Mouse (Mus musculus) stomach, postnatal 0 days (tissue): ENCODE measurements at regions not wholly inside any gene's neighbourhood (a gene's known extent, or its start where the extent isn't known, plus 50 kb on each side); places are given as distances from the start of the nearest gene placed in this dataset.

Experiments
- CTCF ChIP-seq: IDR thresholded peaks from 2 replicates; pipeline ENCODE4 v1.5.1; 2016; ENCODE audit warnings: antibody characterized with exemption, low read depth, mild to moderate bottlenecking, moderate library complexity
- EP300 ChIP-seq: optimal IDR thresholded peaks from 2 replicates; pipeline ENCODE3; 2016; ENCODE audit warnings: antibody characterized with exemption

DNA sequence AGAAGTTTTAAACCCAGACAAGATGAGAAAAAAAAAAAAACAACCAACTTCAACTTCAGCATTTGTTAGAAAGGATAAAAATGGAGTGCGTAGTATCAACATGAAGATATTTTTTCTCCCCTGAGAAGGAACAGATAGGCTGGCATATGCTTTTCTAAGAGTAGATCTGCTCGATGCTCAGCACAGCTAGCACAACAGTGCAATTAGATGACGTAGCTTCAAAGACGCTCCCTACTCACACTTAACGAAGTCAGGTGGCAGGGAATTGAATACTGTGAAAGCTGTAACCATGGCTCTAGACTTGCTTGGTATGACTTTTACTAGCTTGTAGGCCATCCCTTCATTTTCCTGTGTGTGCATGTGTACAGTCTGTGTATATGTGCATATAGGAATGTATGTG, 299.5 kb downstream of the Tmem182 start:
- TF ChIP-seq EP300 (no peak), CTCF (no peak)
